Mouse (Mus musculus): ENCODE measurements around the gene Rsbn1l. TPM values are rescaled to one million over a fixed set of nuclear protein-coding genes. Genes with fewer than 3 reads are reported as not detected.
A peak's percentile ranks its signal among the peaks of the same experiment; 100 is the strongest.

Rsbn1l gene
- total RNA-seq, 2 experiments from 2014 or later: 13.6 to 15.2 TPM

DNA sequence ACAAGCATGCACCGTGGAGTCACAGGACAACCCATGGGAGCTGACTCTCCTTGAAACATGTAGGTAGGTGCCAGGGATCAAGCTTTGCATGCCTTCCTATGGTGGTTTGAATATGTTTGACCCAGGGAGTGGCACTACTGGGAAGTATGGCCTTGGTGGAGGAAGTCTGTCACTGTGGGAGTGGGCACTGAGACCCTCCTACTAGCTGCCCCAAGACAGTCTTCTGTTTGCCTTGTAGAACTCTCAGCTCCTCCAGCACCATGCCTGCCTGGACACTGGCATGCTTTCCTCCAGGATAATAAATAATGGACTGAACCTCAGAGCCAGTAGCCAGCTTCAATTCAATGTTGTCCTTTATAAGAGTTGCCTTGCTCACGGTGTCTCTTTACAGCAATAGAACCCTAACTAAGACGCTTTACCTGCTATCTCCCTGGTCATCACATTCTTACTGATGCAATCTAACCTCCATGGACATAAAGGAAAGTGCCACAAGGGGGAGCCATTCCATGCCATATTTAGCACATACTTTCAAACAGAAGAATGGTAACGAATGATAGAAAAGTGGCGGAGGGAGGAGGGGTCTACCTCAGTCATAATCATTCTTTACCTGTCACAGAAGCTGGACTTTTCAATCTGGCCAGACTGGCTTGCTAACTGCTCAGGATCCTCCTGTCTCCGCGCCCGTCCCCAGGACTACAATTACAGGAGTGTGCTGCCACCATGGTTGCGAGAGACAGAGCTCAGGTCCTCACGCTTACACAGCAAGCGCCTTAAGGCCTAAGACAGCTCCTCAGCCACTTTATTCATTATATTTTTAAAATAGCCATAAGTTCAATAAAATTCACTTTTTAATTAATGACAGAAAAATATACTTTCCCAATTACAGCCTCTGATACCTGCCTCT, 42.6 kb downstream of the Rsbn1l start:
- peak; percentile 66 to 73 for DNase-seq
- intact Hi-C loops (cut with DNase I): loop anchor here (1.0 to 10.0 kb wide), 4 partner anchors 38 to 351 kb away; no protein-coding TSS in a partner anchor

DNA sequence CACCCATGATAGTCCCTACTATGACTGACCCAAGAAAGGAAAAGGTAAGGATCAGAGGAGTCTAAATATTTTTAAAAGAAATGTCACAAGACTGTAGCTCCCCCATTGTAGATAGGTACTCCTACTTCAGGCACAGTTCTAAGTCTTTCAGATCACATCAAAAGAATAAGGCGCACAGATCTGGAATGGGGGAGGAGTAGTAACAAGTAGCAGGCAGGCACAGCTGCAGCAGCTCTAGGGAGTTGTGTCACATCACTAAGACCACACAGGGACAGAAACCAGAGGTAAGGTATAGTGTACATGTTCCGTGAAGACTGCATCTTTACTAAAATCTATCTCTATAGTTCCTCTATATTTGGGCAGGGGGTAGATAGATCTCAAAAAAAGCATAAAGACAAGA, 44.5 kb downstream of the Rsbn1l start:
- intact Hi-C loops (cut with DNase I): loop anchor here (5.0 to 10.0 kb wide), 2 partner anchors 231 to 353 kb away; no protein-coding TSS in a partner anchor
- DNase-seq: no peak

DNA sequence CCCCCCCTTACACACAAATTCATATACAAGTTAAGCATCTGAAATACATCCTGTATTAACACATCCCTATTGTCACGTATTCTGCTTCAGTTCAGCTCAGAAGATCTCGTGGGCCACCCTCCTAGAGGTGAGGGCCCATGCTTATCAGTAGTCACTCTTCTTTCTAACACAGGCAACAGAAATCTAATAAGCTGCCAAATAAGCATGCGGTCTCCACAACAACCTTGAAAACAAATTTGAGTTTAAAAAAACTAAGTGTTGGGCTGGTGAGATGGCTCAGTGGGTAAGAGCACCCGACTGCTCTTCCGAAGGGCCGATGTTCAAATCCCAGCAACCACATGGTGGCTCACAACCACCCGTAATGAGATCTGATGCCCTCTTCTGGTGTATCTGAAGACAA, 50.0 kb downstream of the Rsbn1l start:
- intact Hi-C loops (cut with DNase I): no loop called here
- DNase-seq: no peak

DNA sequence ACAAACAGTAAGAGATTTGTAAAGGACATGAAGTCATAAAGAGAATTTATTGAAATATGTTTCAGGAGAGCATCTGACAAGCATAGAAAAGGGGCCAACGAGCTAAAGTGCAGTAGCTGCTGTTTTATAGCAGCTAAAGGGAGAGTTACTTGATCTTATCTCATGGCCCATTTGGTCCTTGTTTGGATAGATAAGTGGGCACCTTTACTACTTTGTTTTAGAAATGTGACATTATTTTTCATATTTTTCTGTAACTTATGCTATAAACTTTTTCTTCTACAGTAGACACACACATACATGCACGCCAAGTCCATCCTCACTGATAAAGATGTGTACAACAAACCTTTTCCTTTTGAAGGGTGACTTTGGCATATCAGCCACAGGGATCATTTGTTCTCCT, 50.8 kb downstream of the Rsbn1l start:
- DNase-seq: no peak
- intact Hi-C loops (cut with DNase I): no loop called here

DNA sequence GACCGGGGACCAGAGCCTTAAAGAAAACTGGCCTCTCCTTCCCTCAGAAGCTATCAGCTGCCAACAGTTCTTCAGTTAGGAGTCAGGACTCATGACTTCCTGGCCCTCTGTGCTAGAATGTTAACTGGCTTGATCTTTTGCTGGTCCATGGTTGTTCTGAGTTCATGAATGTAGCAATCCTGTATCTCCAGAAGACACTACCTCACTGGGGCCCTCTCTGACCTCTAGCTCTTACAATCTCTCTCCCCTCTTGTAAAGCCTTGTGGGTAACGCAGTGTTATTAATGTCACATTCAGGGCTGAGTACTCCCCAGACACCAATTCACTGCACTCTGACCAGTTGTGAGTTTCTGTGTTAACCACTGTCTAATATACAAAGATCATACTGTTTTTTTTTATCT, 51.6 kb downstream of the Rsbn1l start:
- intact Hi-C loops (cut with DNase I): no loop called here
- DNase-seq: no peak

DNA sequence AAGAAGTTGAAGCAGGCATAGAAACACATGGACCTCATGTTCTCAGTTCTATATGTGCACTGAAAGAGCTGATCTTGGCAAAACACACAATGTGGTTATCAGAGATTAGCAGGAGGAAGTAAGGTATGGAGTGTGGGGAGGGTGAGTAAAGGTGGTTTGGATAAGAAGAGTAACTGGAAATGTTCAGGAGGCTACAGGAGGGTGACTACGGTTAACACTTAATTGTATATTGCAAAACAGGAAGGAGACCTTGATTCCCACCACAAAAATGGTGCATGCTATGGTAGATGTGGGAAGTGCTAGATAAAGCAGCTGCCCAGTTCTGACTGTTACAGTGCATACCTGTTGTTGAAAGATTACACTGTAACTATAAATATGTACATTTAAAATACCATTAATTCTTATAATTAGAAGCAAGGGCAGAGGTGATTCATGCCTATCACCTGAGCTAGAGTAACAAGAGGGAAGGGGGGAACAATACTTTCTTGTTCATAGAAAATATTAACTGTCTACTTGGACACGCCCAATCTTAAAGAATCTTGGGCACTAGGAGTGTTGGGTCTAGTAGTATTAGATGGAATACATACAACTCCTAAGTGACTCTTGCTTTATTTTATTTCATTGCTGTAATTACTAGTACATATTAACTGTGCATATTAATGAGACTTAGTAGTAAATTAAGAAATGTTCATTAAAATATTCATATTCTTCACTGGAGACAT, 58.6 kb downstream of the Rsbn1l start:
- DNase-seq: no peak
- intact Hi-C loops (cut with DNase I): no loop called here

DNA sequence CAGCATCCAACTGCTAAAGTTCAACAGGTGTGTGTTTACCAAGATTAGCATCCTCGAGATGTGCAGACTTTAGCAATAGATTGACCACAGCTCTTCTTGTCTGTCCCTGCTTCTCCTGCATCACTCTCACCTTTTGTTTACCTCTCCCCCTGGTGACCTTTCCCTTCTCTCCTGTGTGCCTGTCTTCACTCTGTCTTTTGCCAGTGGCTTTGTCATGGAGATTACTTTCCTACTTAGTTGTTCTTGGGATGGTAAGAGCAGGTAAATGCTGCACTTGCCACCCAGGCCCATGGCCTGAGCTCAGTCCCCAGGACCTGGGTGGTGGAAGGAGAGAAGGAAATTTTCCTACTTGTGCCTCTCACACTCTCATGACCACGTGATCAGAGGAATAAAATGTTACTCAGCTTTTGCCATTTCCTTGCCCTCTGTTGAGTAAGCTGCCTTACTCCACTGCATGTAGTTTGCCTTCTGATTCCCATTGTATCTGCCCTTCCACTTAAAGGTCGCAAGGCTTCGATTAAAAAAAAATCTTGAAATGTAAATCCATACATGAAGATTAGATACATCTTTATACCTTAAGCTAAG, 72.1 kb downstream of the Rsbn1l start:
- intact Hi-C loops (cut with DNase I): loop anchor here (10.0 kb wide), 1 partner anchor 541 kb away; the partner anchor contains the start of genes Ccdc146 and Fam185a
- DNase-seq: no peak

DNA sequence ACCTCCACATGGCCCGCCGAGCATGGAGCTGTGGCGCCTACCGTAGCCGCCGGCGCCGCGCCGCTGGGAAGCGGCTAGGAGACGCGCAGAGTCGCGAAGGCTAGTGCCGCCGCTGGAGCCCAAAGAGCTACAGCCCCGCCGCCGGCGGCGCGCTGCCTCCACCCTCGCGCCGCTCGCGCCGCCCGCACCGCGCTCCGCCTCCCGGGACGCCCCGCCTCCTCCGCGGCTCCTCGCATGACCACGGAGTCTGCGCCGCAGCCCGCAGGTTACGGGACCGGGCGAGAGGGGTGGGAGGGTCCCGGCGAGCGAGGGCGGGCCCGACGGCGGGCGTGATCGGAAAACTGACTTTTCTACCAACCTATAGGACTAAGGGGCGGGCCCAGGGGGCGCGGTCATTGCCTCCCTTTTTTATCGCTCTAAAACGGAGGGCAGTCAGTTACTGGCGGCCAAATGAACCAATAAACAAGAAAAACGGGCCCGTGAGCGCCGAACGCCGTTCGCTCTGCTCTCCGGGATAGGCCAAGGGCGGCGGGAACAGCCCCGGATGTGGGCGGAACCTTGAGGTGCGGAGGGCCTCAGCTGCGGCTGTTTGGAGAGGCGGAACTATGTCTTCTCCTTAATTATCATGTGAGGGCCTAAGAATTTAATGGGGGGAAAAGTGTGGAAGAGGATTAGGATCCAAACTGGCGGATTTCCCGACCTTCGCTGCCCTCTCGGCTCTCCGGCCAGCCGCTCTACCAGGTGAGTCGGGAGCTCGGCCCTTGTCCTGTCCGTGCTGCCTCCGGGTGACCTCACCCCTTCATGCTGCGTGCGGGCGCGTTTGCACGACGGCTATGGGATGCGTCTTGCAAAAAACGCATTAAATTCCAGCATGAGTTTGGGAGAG, 74.0 kb downstream of the Rsbn1l start, which contains the start of the genes Phtf2 and Tmem60:
TSS of gene Phtf2 (minus strand) at position 210 of the 886 bp plus-strand sequence.
TSS of gene Tmem60 (plus strand) at position 277 of the 886 bp plus-strand sequence.
- intact Hi-C loops (cut with DNase I): loop anchor here (2.0 to 10.0 kb wide), 3 partner anchors 69 to 543 kb away; partner anchors contain the start of genes Ccdc146, Fam185a and Ptpn12
- DNase-seq: peak; percentile 97 to 98

DNA sequence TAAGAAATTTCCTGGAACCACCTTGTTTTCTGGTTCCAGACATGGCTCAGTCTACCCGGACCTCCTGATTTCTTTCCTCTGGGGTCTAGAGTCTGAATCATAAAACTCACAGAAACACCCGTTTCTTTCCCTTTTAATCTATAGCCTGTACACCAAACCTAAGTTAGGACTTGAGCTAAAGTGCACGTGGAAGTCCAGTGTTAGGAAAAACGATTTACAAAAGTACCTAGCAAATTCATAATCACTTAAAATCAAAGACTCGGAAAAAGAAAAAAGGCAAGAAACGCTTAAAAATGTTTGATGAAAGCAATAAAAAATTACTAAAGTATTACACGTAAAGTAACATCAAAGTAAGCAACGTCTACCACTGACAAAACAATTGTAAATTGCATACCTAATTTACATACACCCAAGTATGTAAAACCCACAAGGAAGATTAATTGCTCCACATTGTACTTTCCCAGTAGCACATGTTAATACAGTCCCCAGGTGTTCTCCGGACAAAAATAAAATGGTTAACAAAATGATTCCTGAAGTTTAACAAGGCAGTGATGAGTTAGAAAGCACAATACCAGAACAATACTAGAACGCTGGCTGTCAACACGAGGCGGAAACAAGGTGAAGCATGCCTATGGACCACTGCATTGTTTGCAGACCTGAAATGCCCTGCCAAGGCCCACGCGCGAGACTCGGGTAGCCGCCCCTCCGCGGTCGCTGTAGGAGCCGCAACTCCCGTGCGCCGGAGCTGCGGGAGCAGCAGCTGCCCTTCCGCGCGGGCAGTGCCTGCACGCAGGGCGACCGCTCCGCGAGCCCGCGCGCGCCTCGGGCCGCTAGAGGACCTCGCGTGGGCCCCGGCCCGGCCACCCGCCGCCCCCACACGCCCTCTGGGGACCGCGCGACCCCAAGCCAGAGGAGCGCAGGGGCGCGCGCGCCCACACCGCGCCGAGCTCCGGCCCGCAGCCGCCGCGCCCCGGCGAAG, 75.1 kb downstream of the Rsbn1l start:
- DNase-seq: peak; percentile 53 to 58
- intact Hi-C loops (cut with DNase I): loop anchor here (2.0 to 10.0 kb wide), 2 partner anchors 70 to 544 kb away; partner anchors contain the start of genes Ccdc146 and Fam185a

DNA sequence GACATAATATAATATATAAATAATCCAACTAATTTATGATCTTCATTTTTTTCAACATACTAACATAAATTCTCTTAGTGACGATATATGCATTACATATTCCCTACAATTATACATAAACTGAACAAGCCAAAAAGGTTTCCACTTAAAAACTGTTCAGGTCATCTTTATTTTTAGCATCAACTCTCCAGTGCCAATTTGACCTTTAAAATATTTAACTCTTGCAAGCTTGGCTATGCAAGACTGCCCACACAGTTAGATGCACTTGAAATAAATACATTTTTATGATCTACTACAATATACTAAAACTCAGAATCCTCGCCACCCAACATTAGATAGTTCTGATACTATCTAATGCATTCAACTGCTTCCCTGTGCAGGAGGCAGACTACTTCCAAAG, 75.8 kb downstream of the Rsbn1l start:
- intact Hi-C loops (cut with DNase I): loop anchor here (2.0 to 10.0 kb wide), 2 partner anchors 70 to 544 kb away; partner anchors contain the start of genes Ccdc146 and Fam185a
- no peak for DNase-seq

DNA sequence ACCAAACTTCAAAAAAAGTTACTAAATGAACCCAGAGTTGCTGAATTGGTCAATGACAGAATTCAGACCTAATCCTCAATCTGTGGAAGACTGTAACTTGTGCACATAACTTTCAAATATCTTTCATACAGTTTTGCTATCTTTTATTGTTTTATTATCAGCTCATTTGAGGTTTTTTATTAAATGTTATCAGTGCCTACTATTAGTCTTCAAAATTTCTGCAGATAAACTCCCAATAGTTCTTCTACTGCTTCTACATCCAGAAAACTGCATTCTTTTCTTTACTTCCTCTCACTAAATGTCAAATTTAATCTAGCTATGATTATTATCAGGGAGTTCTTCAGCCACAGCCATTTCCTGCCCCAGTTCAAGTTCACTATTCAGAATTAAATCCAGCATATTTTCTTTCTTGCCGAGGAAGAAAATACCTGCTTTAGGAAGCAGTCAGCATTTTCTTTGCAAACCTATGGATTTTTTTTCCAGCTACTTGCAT, 79.2 kb downstream of the Rsbn1l start:
- no peak for DNase-seq
- intact Hi-C loops (cut with DNase I): loop anchor here (5.0 kb wide), 1 partner anchor 175 kb away; no protein-coding TSS in a partner anchor

DNA sequence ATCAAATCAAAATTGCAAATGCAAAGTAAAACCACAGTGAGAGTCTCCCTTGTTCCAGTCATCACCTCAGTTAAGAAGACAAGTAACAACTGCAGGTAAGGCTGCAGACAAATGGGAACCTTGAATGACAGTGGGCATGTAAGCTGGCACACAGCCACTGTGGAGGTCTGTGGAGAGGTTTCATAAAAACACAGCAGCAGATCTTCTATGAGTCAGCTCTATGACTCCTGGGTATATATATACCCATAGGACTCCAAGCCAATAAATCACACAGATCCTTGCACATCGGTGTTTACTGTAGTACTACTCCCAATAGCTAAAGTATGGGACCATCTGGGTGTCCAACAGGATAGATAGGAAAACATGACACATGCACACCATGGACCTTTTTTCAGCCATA, 83.1 kb downstream of the Rsbn1l start:
- intact Hi-C loops (cut with DNase I): no loop called here
- DNase-seq: no peak

DNA sequence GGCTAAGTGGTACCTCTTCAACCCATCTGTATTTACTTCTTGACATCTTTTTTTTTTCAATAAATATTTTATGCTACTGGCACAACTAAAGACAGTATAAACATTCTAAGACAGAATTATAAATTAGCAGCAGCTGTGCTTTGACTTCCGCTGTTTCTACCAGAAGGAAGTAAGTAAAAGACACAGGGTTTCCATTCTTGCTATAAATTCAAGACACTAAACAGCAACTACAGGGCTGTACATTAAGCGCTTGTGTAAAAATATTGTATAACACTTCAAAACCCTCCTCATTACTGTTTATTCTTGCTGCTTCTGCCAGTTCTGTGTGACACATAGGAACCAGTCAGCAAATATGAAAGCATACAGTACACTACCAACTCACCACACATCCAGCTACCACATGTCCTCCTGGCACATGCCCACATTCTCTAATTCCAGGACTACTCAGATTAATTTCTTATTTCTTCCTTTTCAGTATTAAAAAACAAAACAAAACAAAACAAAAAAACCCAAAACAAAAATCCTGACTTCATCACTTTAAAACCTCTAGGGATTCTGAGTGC, 90.9 kb downstream of the Rsbn1l start:
- intact Hi-C loops (cut with DNase I): no loop called here
- no peak for DNase-seq

DNA sequence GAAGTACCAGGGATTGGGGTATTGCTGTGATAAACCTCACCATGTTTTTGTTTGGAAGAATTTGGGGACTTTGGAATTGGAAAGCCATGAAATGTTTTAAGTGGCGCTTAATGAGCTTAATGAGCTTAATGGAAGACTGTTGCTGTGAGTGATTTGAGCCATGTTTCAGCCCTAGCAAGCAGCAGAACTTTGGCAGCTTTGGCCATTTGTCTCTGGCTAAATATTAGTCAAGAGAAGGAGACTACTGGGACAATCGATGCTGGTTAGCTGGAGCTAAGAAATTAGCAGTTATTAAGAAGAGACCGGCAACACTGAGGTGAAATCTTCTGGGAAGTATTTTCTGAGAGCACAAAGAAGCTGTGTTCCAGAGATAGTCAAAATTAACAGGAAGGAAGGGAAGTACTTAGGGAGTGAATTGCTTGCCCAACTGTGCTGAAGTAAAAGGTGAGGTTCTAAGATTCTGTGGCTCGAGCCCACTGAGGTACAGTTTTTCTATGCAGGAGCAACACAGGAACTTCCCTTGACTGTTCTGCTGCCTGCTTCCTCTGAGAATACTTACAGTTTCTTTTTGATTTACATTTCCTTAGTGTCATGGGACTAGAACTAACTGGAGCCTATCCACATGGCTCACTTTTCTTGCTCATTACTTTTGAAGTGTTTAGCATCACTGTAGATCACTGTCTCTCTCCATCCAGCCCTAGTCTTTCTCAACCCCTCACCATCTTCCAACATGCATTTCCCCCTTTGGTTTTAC, 91.8 kb downstream of the Rsbn1l start:
- intact Hi-C loops (cut with DNase I): no loop called here
- no peak for DNase-seq

DNA sequence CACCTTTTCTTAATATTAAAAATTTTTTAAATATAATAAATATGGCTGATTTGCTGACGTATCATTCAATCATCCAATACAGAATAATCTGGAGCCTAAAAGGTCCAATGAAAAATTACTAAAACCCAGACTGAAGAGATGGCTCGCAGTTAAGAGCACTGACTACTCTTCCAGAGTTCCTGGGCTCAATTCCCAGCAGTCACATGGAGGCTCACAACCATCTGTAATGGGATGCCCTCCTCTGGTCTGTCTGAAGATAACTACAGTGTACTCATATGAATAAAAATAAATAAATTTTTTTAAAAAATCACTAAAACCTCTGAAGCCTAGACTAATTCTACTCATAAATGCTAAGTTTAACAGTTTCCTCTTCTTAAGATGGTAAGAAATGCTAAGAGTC, 94.3 kb downstream of the Rsbn1l start:
- intact Hi-C loops (cut with DNase I): no loop called here
- no peak for DNase-seq

DNA sequence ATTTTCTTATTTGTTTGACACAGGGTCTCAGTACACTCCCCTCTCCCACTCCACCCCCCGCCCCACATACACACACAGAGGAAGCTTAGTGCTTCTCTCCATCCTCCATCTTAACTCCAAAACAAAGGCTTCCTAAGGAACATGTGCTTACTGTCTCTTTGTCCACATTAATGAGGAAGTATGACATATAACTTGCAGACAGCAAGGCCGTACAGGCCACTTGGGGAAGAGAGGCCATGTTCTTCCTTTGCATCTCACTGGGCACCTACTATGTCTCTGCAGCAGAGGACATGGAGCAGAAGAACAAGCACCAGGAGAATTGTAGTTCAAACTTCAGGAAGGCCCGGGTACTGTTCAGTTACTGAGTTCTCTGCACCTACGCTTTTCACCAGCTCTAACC, 95.6 kb downstream of the Rsbn1l start:
- intact Hi-C loops (cut with DNase I): no loop called here
- no peak for DNase-seq

DNA sequence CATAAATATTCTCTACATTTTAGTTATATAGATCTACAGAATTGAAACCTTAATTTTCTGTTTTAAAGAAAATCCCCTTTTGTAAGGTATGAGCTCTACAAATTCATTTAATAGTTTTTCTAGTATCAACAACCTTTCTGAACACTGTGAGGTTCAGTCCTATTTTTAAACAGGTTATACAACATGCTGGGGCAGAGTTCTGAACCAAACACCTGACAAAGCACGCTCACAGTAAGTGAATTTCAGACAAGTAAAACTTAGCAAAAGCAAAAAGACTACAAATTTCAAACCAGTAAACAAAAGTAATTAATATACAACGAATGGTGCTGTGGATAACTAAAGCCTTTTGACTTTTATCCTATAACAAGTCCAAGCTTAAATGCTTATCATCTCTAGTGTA, 97.8 kb downstream of the Rsbn1l start:
- no peak for DNase-seq
- intact Hi-C loops (cut with DNase I): no loop called here
